Mouse (Mus musculus) small intestine, adult 2 months (tissue): Measurements from ENCODE around the gene Tmsb4x. TPM values are rescaled to one million over a fixed set of nuclear protein-coding genes. Genes with fewer than 3 reads are reported as not detected.

Experiments used
- H3K27ac ChIP-seq: fragments of 200-500 bp; 2 replicates; pipeline ENCODE4 v1.5.1; 2012; ENCODE audit warnings: low read depth, low read length, control low read depth, inconsistent platforms; ENCODE audit not compliant: insufficient read depth
- H3K27me3 ChIP-seq: fragments of 200-500 bp; 2 replicates; pipeline ENCODE4 v1.6.1; 2012; ENCODE audit warnings: mild to moderate bottlenecking, moderate library complexity, low read length, inconsistent platforms; ENCODE audit not compliant: control insufficient read depth, insufficient read depth
- H3K36me3 ChIP-seq: fragments of 200-500 bp; 2 replicates; pipeline ENCODE4 v1.6.1; 2012; ENCODE audit warnings: mild to moderate bottlenecking, low read length, control low read depth, inconsistent platforms; ENCODE audit not compliant: control insufficient read depth, insufficient read depth
- H3K4me1 ChIP-seq: fragments of 200-500 bp; 2 replicates; pipeline ENCODE4 v1.6.1; 2012; ENCODE audit warnings: low read length, inconsistent platforms, mixed read lengths; ENCODE audit not compliant: control insufficient read depth, insufficient read depth, insufficient read length
- H3K4me3 ChIP-seq: fragments of 200-500 bp; 2 replicates; pipeline ENCODE4 v1.5.1; 2012; ENCODE audit warnings: low read depth, mild to moderate bottlenecking, control low read depth, inconsistent platforms, low read length, moderate library complexity
- CTCF ChIP-seq: fragments of 200-500 bp; IDR thresholded peaks from 2 replicates; pipeline ENCODE4 v1.5.1; 2012; ENCODE audit warnings: low read depth, mild to moderate bottlenecking, control low read depth, inconsistent platforms, low read length, moderate library complexity, mixed read lengths; ENCODE audit not compliant: insufficient replicate concordance, insufficient read length; ENCODE audit errors: extremely low read depth
- POLR2A ChIP-seq: fragments of 200-500 bp; IDR thresholded peaks from 2 replicates; pipeline ENCODE4 v1.6.1; 2012; ENCODE audit warnings: low read depth, mild to moderate bottlenecking, control low read depth, inconsistent platforms, low read length, moderate library complexity
- WGBS: fragments of 180-500 bp; shearing (Covaris S2); methylation state at CpG from one replicate; pipeline ENCODE4 v1.1.7; 2018; 5-methylcytosine and 5-hydroxymethylcytosine counted together
- polyA plus RNA-seq: library from polyadenylated mRNA; depleted of rRNA; stranded (reverse); fragments of >200 nt; gene quantifications from 2 replicates; pipeline ENCODE4 v1.2.3, GENCODE M21; 2012

Gene Tmsb4x
- polyA plus RNA-seq, 1 experiment: 57.7 TPM

GRCm38 (mm10) chrX:167227756-167228155 lies 18.6 kb upstream of the Tmsb4x start:
- Histone ChIP-seq H3K4me1 (peaks cover 5% of the 10 kb centered on the region; the same call in 1 of the 2 replicates), H3K36me3 (no peaks in the 10 kb centered on the region), H3K4me3 (no peak overlapping the region; the same call in 1 of the 2 replicates), H3K27ac (0 out of 2 replicates have a peak overlapping the region, but pooled peaks have one; percentile 55), H3K27me3 (no peaks in the 10 kb centered on the region)
- TF ChIP-seq POLR2A (no peak), CTCF (no peak)
- WGBS: 88% methylated on average over 6 of the region's 6 CpGs

GRCm38 (mm10) chrX:167227138-167227537 lies 18.0 kb upstream of the Tmsb4x start:
- WGBS: 77% methylated on average over 7 of the region's 7 CpGs
- peak overlapping the region; percentile 55 for H3K27ac ChIP-seq

GRCm38 (mm10) chrX:167226570-167226969 lies 17.5 kb upstream of the Tmsb4x start:
- H3K4me3 ChIP-seq: no peak overlapping the region
- WGBS: 83% methylated on average over 5 of the region's 5 CpGs

More at GRCm38 (mm10) chrX:167227138-167227537, 18.0 kb upstream of the Tmsb4x start:
- peak overlapping the region; percentile 19 for H3K4me3 ChIP-seq
- H3K4me1 ChIP-seq: peaks cover 3% of the 10 kb centered on the region; the same call in 1 of the 2 replicates
- H3K27me3 ChIP-seq: no peaks in the 10 kb centered on the region
- TF ChIP-seq CTCF (no peak), POLR2A (no peak)
- H3K36me3 ChIP-seq: no peaks in the 10 kb centered on the region

GRCm38 (mm10) chrX:167212707-167213106 lies 3.6 kb upstream of the Tmsb4x start:
- TF ChIP-seq CTCF (0 out of 2 replicates have a peak, but pooled peaks have one; percentile 13), POLR2A (no peak)
- WGBS: 21% methylated on average over 8 of the region's 8 CpGs
- H3K4me1 ChIP-seq: peaks cover 5% of the 10 kb centered on the region; the same call in 1 of the 2 replicates
- no peaks in the 10 kb centered on the region for H3K27me3 ChIP-seq
- H3K27ac ChIP-seq: no peak overlapping the region
- H3K36me3 ChIP-seq: peaks cover 2% of the 10 kb centered on the region
- no peak overlapping the region for H3K4me3 ChIP-seq

More at GRCm38 (mm10) chrX:167226570-167226969, 17.5 kb upstream of the Tmsb4x start:
- no peaks in the 10 kb centered on the region for H3K36me3 ChIP-seq
- no peak for TF ChIP-seq CTCF
- no peak for TF ChIP-seq POLR2A
- H3K27me3 ChIP-seq: no peaks in the 10 kb centered on the region
- peaks cover 2% of the 10 kb centered on the region; the same call in 1 of the 2 replicates for H3K4me1 ChIP-seq
- H3K27ac ChIP-seq: peak overlapping the region; percentile 55

- 27% methylated on average over 9 of the region's 9 CpGs for WGBS
- Histone ChIP-seq H3K4me1 (peaks cover 5% of the 10 kb centered on the region; the same call in 1 of the 2 replicates), H3K4me3 (peak overlapping the region; percentile 49), H3K36me3 (peaks cover 9% of the 10 kb centered on the region), H3K27ac (peak overlapping the region; percentile 55), H3K27me3 (no peaks in the 10 kb centered on the region)
- TF ChIP-seq POLR2A: no peak
- no peak for TF ChIP-seq CTCF
Measured at GRCm38 (mm10) chrX:167211871-167212555, 2.9 kb upstream of the Tmsb4x start.

GRCm38 (mm10) chrX:167210319-167210728 lies 1.2 kb upstream of the Tmsb4x start:
- peak overlapping the region; percentile 95 for H3K27ac ChIP-seq
- no peaks in the 10 kb centered on the region for H3K27me3 ChIP-seq
- H3K36me3 ChIP-seq: peaks cover 10% of the 10 kb centered on the region
- H3K4me3 ChIP-seq: peak overlapping the region; percentile 3; the same call in 1 of the 2 replicates
- WGBS: 11% methylated on average over 6 of the region's 6 CpGs
- peaks cover 5% of the 10 kb centered on the region; the same call in 1 of the 2 replicates for H3K4me1 ChIP-seq
- TF ChIP-seq POLR2A (no peak), CTCF (no peak)

GRCm38 (mm10) chrX:167209828-167210227 lies 713 bp upstream of the Tmsb4x start:
- TF ChIP-seq POLR2A: no peak
- no peak for TF ChIP-seq CTCF
- Histone ChIP-seq H3K27me3 (no peaks in the 10 kb centered on the region), H3K4me1 (peaks cover 5% of the 10 kb centered on the region; the same call in 1 of the 2 replicates), H3K27ac (peak overlapping the region; percentile 95), H3K4me3 (peak overlapping the region; percentile 18), H3K36me3 (peaks cover 10% of the 10 kb centered on the region)
- 16% methylated on average over 8 of the region's 8 CpGs for WGBS
